Mouse (Mus musculus): Measurements from ENCODE around the gene Saa2.

Gene Saa2

GRCm38 (mm10) chr7:46764672-46765071, 13.1 kb downstream of the Saa2 start:
- no peak for DNase-seq

GRCm38 (mm10) chr7:46767371-46767770, 15.8 kb downstream of the Saa2 start:
- no peak for DNase-seq

GRCm38 (mm10) chr7:46768451-46768850, 16.9 kb downstream of the Saa2 start:
- DNase-seq, result no peak

- DNase-seq, result peak; percentile 50 to 76
Measured at GRCm38 (mm10) chr7:46770706-46771105, 19.1 kb downstream of the Saa2 start.

GRCm38 (mm10) chr7:46789177-46789849, 37.7 kb downstream of the Saa2 start:
- no peak for DNase-seq

- peak; percentile 27 to 63 for DNase-seq
Measured at GRCm38 (mm10) chr7:46793871-46794270, 42.3 kb downstream of the Saa2 start.

GRCm38 (mm10) chr7:46795287-46796205, 44.0 kb downstream of the Saa2 start, which contains the start of the genes Hps5 and Gtf2h1:
TSS of gene Hps5 (minus strand) at chr7:46796064.
TSS of gene Gtf2h1 (plus strand) at chr7:46796103.
- peak; percentile 99 to 100 for DNase-seq

GRCm38 (mm10) chr7:46796206-46796679, 44.7 kb downstream of the Saa2 start:
- DNase-seq, result peak in 1 of 2 experiments; percentile 7

- no peak for DNase-seq
Measured at GRCm38 (mm10) chr7:46796779-46797178, 45.2 kb downstream of the Saa2 start.
